Mouse (Mus musculus): ENCODE data around the gene Kcnq2.

GRCm38 (mm10) chr2:181036561-181036960, 98.5 kb downstream of the Kcnq2 start:
- TF ChIP-seq POLR2A (IDR thresholded peaks at IDR 0.05; ENCODE audit: insufficient read depth, low read depth, low read length) (no peak), CTCF (IDR thresholded peaks at IDR 0.05; ENCODE audit: insufficient read depth, low read depth, low read length) (no peak)
